Mouse (Mus musculus) forebrain, embryonic 16.5 days (tissue): ENCODE data around the gene Bphl. TPM values are rescaled to one million over a fixed set of nuclear protein-coding genes. Genes with fewer than 3 reads are reported as not detected.
"Not testable (repeated sequence)": the region's sequence is repeated elsewhere in the genome, so short reads cannot be mapped to it uniquely, and the experiment has no call there.

Experiments
- ATAC-seq: fragments of 200-750 bp; cut with Nextera tagmentation; 2 replicates; pipeline ENCODE4 v1.8.0; 2017; ENCODE audit warnings: mild to moderate bottlenecking, moderate library complexity
- H3K27ac ChIP-seq: fragments of 300-500 bp; sonication (generic); 2 replicates; pipeline ENCODE4 v1.5.1; 2014; ENCODE audit warnings: low read length, control low read depth
- H3K27me3 ChIP-seq: fragments of 300-500 bp; sonication (generic); replicated peaks from 2 replicates; pipeline ENCODE4 v1.6.1; 2014; ENCODE audit warnings: low read length; ENCODE audit not compliant: control insufficient read depth, insufficient read depth
- H3K36me3 ChIP-seq: fragments of 300-500 bp; sonication (generic); 2 replicates; pipeline ENCODE4 v1.6.1; 2014; ENCODE audit not compliant: control insufficient read depth, insufficient read depth
- H3K4me1 ChIP-seq: fragments of 300-500 bp; sonication (generic); replicated peaks from 2 replicates; pipeline ENCODE4 v1.6.1; 2014; ENCODE audit warnings: low read length; ENCODE audit not compliant: control insufficient read depth, insufficient read depth
- H3K4me2 ChIP-seq: fragments of 300-500 bp; sonication (generic); 2 replicates; pipeline ENCODE4 v1.6.1; 2014; ENCODE audit warnings: mild to moderate bottlenecking, low read length, control low read depth
- H3K4me3 ChIP-seq: fragments of 300-500 bp; sonication (generic); replicated peaks from 2 replicates; pipeline ENCODE4 v1.5.1; 2014; ENCODE audit warnings: mild to moderate bottlenecking, low read length, control low read depth
- H3K9ac ChIP-seq: fragments of 300-500 bp; sonication (generic); replicated peaks from 2 replicates; pipeline ENCODE4 v1.6.1; 2014; ENCODE audit warnings: low read depth, low read length, control low read depth
- H3K9me3 ChIP-seq: fragments of 300-500 bp; sonication (generic); 2 replicates; pipeline ENCODE4 v1.6.1; 2016; ENCODE audit warnings: low read length; ENCODE audit not compliant: control insufficient read depth
- WGBS: fragments of 180-500 bp; shearing (Covaris S2); extraction: QIAGEN DNeasy Blood & Tissue Kit; methylation state at CpG from one replicate; pipeline ENCODE4 v1.1.7; 2014; 5-methylcytosine and 5-hydroxymethylcytosine counted together
- polyA plus RNA-seq: library from polyadenylated mRNA; unstranded; fragments of >200 nt; fragmentation: Nextera tagmentation; extraction: Ambion mirVana; gene quantifications from 2 replicates; pipeline ENCODE4 v1.2.1, GENCODE M21; 2015

The Bphl gene
- polyA plus RNA-seq, 1 experiment from 2014 or later: 35.5 TPM

DNA sequence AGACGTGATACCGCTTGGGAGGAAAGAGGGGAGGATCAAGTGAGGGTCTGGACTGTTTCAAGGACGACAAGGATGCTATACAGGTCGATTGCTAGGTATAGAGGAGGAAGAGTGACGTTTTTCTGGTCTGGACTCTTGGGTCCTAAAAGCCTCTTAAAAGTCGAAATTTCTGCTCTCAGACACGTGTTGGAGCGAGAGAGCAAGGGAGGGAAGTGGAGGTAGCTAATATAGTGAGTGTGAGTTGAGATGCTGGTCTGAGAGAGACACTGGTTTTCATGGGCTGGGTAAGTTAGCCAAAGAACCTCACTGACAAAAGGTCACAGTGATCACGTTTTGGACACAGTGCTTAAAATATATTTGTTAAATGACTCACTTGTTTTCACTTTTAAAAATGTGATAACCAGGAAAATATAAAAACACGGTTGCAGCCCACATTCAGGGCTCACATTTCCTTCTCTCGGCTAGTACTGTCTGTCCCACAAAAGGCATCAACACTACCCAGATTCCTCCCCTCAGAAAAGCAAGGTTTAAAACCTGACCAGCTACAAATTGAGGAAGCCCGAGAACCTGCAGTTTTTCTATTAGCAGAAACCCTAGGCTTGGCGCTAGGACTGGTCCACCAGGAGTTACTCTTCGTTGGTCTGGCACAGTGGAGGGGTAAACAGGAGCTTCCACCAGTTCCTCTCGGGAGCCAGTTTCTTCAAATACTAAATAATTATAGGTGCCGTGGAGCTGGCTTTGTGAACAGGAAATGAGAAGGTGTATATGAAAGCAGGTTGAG lies 41.3 kb downstream of the Bphl start:
- ATAC-seq: peak; percentile 3; the same call in 1 of the 2 replicates
- Histone ChIP-seq H3K36me3 (peaks cover 1% of the 10 kb centered on the region), H3K9me3 (no peaks in the 10 kb centered on the region), H3K27me3 (no peaks in the 10 kb centered on the region), H3K27ac (peak overlapping the region; percentile 12; the same call in 1 of the 2 replicates), H3K4me1 (peaks cover 19% of the 10 kb centered on the region), H3K4me3 (peak overlapping the region; percentile 95), H3K4me2 (peak overlapping the region; percentile 79), H3K9ac (no peak overlapping the region; the same call in 1 of the 2 replicates)
- WGBS: 45% methylated on average over 16 of the region's 16 CpGs

DNA sequence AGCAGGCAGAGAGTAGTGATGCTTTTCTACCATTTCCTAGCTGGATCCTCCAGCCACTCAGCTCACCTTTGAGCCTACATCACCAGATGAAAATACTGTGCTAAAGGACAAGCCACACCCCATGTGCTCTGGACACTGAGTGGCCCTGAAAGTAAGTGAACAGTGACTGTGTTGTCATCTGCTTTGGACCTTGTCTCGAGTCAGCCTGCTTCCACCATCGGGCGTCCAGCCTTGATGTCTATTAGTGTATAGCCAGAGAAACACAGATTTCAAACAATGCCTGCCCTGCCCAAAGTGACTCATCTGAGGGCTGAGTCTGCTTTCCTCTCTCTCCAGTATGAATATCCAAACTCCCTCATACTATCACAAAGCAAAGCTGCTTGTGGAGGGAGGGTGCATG lies 42.4 kb downstream of the Bphl start:
- H3K36me3 ChIP-seq: no peaks in the 10 kb centered on the region
- no peaks in the 10 kb centered on the region for H3K27me3 ChIP-seq
- no peaks in the 10 kb centered on the region for H3K9me3 ChIP-seq
- no peak overlapping the region for H3K4me3 ChIP-seq
- WGBS: 83% methylated on average over 3 of the region's 3 CpGs
- H3K4me1 ChIP-seq: peaks cover 19% of the 10 kb centered on the region
- no peak overlapping the region for H3K9ac ChIP-seq
- H3K27ac ChIP-seq: no peak overlapping the region
- no peak overlapping the region for H3K4me2 ChIP-seq
- no peak for ATAC-seq

- 40% methylated on average over 4 of the region's 4 CpGs for WGBS
- H3K9me3 ChIP-seq: no peaks in the 10 kb centered on the region
- no peak overlapping the region for H3K4me2 ChIP-seq
- no peak overlapping the region for H3K9ac ChIP-seq
- H3K36me3 ChIP-seq: no peaks in the 10 kb centered on the region
- no peak overlapping the region for H3K4me3 ChIP-seq
- H3K27me3 ChIP-seq: no peaks in the 10 kb centered on the region
- H3K4me1 ChIP-seq: peaks cover 14% of the 10 kb centered on the region
- no peak overlapping the region for H3K27ac ChIP-seq
- ATAC-seq: no peak
Observed at GRCm38 (mm10) chr13:34081926-34082325, 44.5 kb downstream of the Bphl start.

- 64% methylated on average over 9 of the region's 9 CpGs for WGBS
- H3K9me3 ChIP-seq: no peaks in the 10 kb centered on the region
- no peak overlapping the region for H3K4me3 ChIP-seq
- H3K4me1 ChIP-seq: peaks cover 27% of the 10 kb centered on the region
- H3K27ac ChIP-seq: no peak overlapping the region
- no peak overlapping the region for H3K9ac ChIP-seq
- no peaks in the 10 kb centered on the region for H3K36me3 ChIP-seq
- no peaks in the 10 kb centered on the region for H3K27me3 ChIP-seq
- ATAC-seq: no peak
- H3K4me2 ChIP-seq: no peak overlapping the region
Observed at GRCm38 (mm10) chr13:34084026-34084750, 46.8 kb downstream of the Bphl start.

DNA sequence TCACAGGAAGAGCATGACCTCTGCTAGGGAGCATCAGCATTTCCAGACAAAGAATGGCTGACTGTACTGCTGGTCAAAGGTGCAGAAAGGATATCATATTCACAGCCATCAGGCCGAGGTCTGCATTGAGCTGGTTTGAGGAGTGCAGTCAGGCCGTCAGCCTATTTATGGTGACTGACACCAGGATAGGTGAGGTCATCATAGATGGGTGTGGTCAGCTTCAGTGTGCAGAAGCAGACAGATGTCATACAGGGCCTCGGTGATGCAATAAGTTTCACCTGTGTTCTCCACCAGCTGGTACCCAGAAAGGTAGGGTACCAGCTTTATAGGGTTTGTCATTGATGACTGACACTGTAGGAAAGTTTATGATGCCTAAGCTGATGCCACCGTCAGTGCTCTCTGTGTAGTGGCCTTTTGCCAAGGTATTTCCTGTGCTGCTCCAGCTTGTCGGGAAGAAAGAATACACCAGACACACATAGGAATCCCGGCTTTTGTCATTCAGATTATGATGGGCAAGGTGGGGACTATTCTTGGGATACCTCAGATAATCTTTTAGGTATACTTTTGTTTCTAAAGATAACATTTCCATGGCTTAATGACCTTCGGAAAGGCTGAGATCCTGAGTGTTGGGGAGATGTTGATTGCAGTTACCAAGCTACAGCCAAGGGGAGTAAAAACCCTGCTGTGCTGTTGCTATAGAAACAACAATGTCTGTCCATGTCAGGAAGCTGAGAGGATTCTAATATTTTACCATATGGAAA lies 49.8 kb downstream of the Bphl start:
- Histone ChIP-seq H3K4me3 (no peak overlapping the region), H3K4me1 (peaks cover 22% of the 10 kb centered on the region), H3K36me3 (no peaks in the 10 kb centered on the region), H3K27ac (peak overlapping the region; percentile 1), H3K4me2 (no peak overlapping the region), H3K9ac (no peak overlapping the region), H3K9me3 (no peaks in the 10 kb centered on the region), H3K27me3 (no peaks in the 10 kb centered on the region)
- peak; percentile 50; the same call in 1 of the 2 replicates for ATAC-seq
- 47% methylated on average over 7 of the region's 7 CpGs for WGBS

DNA sequence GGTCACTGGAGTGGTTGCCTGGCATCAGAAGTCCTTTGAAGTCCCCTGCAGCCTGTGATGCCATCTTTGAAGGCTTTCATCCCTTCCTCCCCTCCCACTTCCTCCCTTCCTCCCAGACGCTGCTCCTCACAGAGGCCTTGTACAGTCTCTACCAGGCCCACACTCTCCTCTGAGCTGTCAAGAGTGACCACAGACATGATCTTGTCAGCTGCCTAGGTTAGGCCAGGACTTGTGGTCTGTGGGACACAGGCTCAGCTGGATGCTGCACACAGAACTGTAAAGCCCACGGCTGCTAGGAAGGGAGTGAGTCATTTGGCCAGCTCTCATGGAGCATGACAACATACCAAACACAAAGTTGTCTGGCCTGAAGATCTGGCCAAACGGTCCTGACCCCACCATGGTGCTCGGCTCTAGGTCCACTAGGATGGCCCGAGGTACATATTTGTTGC lies 50.8 kb downstream of the Bphl start:
- not testable (repeated sequence) for H3K27me3 ChIP-seq, H3K4me3 ChIP-seq, H3K9ac ChIP-seq, H3K36me3 ChIP-seq, H3K9me3 ChIP-seq
- Histone ChIP-seq H3K27ac (peak overlapping the region; percentile 86), H3K4me2 (peak overlapping the region; percentile 1; the same call in 1 of the 2 replicates), H3K4me1 (peaks cover 22% of the 10 kb centered on the region)
- peak; percentile 21 for ATAC-seq
- 58% methylated on average over 5 of the region's 5 CpGs for WGBS

- no peaks in the 10 kb centered on the region for H3K36me3 ChIP-seq
- peak overlapping the region; percentile 16 for H3K4me2 ChIP-seq
- 0 out of 2 replicates have a peak overlapping the region, but pooled peaks have one; percentile 13 for H3K9ac ChIP-seq
- no peaks in the 10 kb centered on the region for H3K27me3 ChIP-seq
- peak overlapping the region; percentile 86 for H3K27ac ChIP-seq
- ATAC-seq: peak; percentile 78
- no peaks in the 10 kb centered on the region for H3K9me3 ChIP-seq
- H3K4me1 ChIP-seq: peaks cover 22% of the 10 kb centered on the region
- 41% methylated on average over 7 of the region's 7 CpGs for WGBS
- H3K4me3 ChIP-seq: no peak overlapping the region
Observed at GRCm38 (mm10) chr13:34088871-34089288, 51.5 kb downstream of the Bphl start.

GRCm38 (mm10) chr13:34089358-34089757 lies 52.0 kb downstream of the Bphl start:
- Histone ChIP-seq H3K27ac (peak overlapping the region; percentile 86), H3K4me1 (peaks cover 22% of the 10 kb centered on the region), H3K27me3 (no peaks in the 10 kb centered on the region), H3K9ac (no peak overlapping the region), H3K4me3 (no peak overlapping the region), H3K36me3 (no peaks in the 10 kb centered on the region), H3K4me2 (no peak overlapping the region), H3K9me3 (no peaks in the 10 kb centered on the region)
- 0 out of 2 replicates have a peak, but pooled peaks have one; percentile 6 for ATAC-seq
- 51% methylated on average over 3 of the region's 3 CpGs for WGBS
